10 mouse cellular contexts compared by ENCODE assay signal in genomic region chr5:24484963-24485362, GRCm38 (mm10). TPM values are rescaled to one million over a fixed set of nuclear protein-coding genes. Genes with fewer than 3 reads are reported as not detected.
DNase-seq lines count a peak whose midpoint lies in the region; ATAC-seq and TF ChIP-seq lines count a peak whose summit lies in the region.
"Had no signal": no experiment of that assay in that cellular context is flagged by ENCODE, and none has a peak within 500 bp of the region (broad histone marks: within the 10 kb centered on the region; RNA-seq: fewer than 3 reads in every experiment).

No protein-coding gene starts in this region.

- H3K27me3 ChIP-seq in heart, embryonic 12.5 days (replicated peaks): 0 out of 2 replicates have a peak, but pooled peaks cover 13% of the 10 kb centered on the region
- H3K27me3 ChIP-seq in forebrain, embryonic 10.5 days (ENCODE audit: poor library complexity, severe bottlenecking): peaks cover 56% of the 10 kb centered on the region
- H3K27me3 ChIP-seq in kidney, postnatal 0 days (ENCODE audit: insufficient read depth, low read length): no peaks in the 10 kb centered on the region
- H3K27me3 ChIP-seq in midbrain, embryonic 13.5 days: peaks cover 3% of the 10 kb centered on the region; the same call in 1 of the 2 replicates

- no peak for ATAC-seq in heart, embryonic 12.5 days (ENCODE audit: insufficient number of reproducible peaks, low FRiP score)
- ATAC-seq in kidney, postnatal 0 days (replicated peaks; ENCODE audit: low FRiP score, low read depth): no peak
- ATAC-seq in midbrain, embryonic 13.5 days: no peak; the same call in 1 of the 2 replicates

- DNase-seq in heart, postnatal 36 days: no peak
- DNase-seq in forebrain, embryonic 10.5 days (ENCODE audit: extremely low spot score, low spot score): peak; percentile 62
- no peak for DNase-seq in kidney, postnatal 0 days (ENCODE audit: low spot score)
- no peak for DNase-seq in lung, adult 18-20 months
- no peak for DNase-seq in adrenal gland, postnatal 10 days
- no peak for DNase-seq in lung, postnatal 4 days

- no peaks in the 10 kb centered on the region for H3K9me3 ChIP-seq in heart, embryonic 12.5 days (replicated peaks)
- no peaks in the 10 kb centered on the region for H3K9me3 ChIP-seq in forebrain, embryonic 10.5 days
- H3K9me3 ChIP-seq in kidney, postnatal 0 days (replicated peaks; ENCODE audit: low read length): no peaks in the 10 kb centered on the region
- no peaks in the 10 kb centered on the region for H3K9me3 ChIP-seq in midbrain, embryonic 13.5 days

- intact Hi-C loops in heart, postnatal 36 days (cut with DNase I): no loop called here

- H3K4me1 ChIP-seq in heart, embryonic 12.5 days (replicated peaks): peaks cover 23% of the 10 kb centered on the region
- H3K4me1 ChIP-seq in forebrain, embryonic 10.5 days: peaks cover 72% of the 10 kb centered on the region
- peaks cover 8% of the 10 kb centered on the region; the same call in 1 of the 2 replicates for H3K4me1 ChIP-seq in kidney, postnatal 0 days (replicated peaks; ENCODE audit: insufficient read depth, low read length)
- H3K4me1 ChIP-seq in midbrain, embryonic 13.5 days (replicated peaks): peaks cover 58% of the 10 kb centered on the region

- peak overlapping the region; percentile 15; the same call in 1 of the 2 replicates for H3K4me3 ChIP-seq in heart, embryonic 12.5 days
- peak overlapping the region; percentile 46 for H3K4me3 ChIP-seq in forebrain, embryonic 10.5 days
- peak overlapping the region; percentile 14; the same call in 1 of the 2 replicates for H3K4me3 ChIP-seq in kidney, postnatal 0 days (replicated peaks; ENCODE audit: low read depth, low read length)
- H3K4me3 ChIP-seq in midbrain, embryonic 13.5 days (replicated peaks): peak overlapping the region; percentile 6

- WGBS in heart, embryonic 12.5 days: 25% methylated on average over 22 of the region's 22 CpGs
- 9% methylated on average over 22 of the region's 22 CpGs for WGBS in forebrain, embryonic 10.5 days
- 33% methylated on average over 22 of the region's 22 CpGs for WGBS in kidney, postnatal 0 days
- WGBS in midbrain, embryonic 13.5 days: 18% methylated on average over 22 of the region's 22 CpGs

- TF ChIP-seq CTCF in kidney, postnatal 0 days (IDR thresholded peaks at IDR 0.05; ENCODE audit: low read depth): no peak

- no peak overlapping the region for H3K27ac ChIP-seq in heart, embryonic 12.5 days (ENCODE audit: poor library complexity, severe bottlenecking)
- peak overlapping the region; percentile 79 for H3K27ac ChIP-seq in forebrain, embryonic 10.5 days
- H3K27ac ChIP-seq in kidney, postnatal 0 days: no peak overlapping the region
- H3K27ac ChIP-seq in midbrain, embryonic 13.5 days: peak overlapping the region; percentile 42; the same call in 1 of the 2 replicates

- 0 out of 2 replicates have a peak overlapping the region, but pooled peaks have one; percentile 39 for H3K9ac ChIP-seq in heart, embryonic 12.5 days
- peak overlapping the region; percentile 31; the same call in 1 of the 2 replicates for H3K9ac ChIP-seq in kidney, postnatal 0 days (ENCODE audit: low read depth, low read length)
- peak overlapping the region; percentile 37; the same call in 1 of the 2 replicates for H3K9ac ChIP-seq in midbrain, embryonic 13.5 days (replicated peaks)

- H3K4me2 ChIP-seq in heart, embryonic 12.5 days: peak overlapping the region; percentile 53
- peak overlapping the region; percentile 46 for H3K4me2 ChIP-seq in kidney, postnatal 0 days (ENCODE audit: low read length)
- H3K4me2 ChIP-seq in midbrain, embryonic 13.5 days (replicated peaks): peak overlapping the region; percentile 43

- H3K36me3 ChIP-seq in heart, embryonic 12.5 days: peaks cover 78% of the 10 kb centered on the region
- peaks cover 89% of the 10 kb centered on the region for H3K36me3 ChIP-seq in forebrain, embryonic 10.5 days (replicated peaks)
- peaks cover 45% of the 10 kb centered on the region for H3K36me3 ChIP-seq in kidney, postnatal 0 days (ENCODE audit: insufficient read depth, low read length)
- H3K36me3 ChIP-seq in midbrain, embryonic 13.5 days: peaks cover 71% of the 10 kb centered on the region

RNA-seq across cellular contexts. Expression of gene Agap3, which starts 33.0 kb away (rescaled TPM):
- polyA plus RNA-seq in heart, embryonic 12.5 days (2016; fragmentation: Nextera tagmentation; extraction: Ambion mirVana): 34.9 and 35.2 TPM in 2 replicates
- 10 to 100 TPM; 83.6 to 91.1 TPM for total RNA-seq in heart, postnatal 36 days (2021)
- 24.1 and 29.0 TPM in 2 replicates for polyA plus RNA-seq in forebrain, embryonic 10.5 days (2016; fragmentation: Nextera tagmentation; extraction: Ambion mirVana)
- polyA plus RNA-seq in kidney, postnatal 0 days (2015; fragmentation: Nextera tagmentation; extraction: Ambion mirVana): 23.9 and 26.9 TPM in 2 replicates
- polyA plus RNA-seq in midbrain, embryonic 13.5 days (2015; fragmentation: Nextera tagmentation; extraction: Ambion mirVana): 48.8 and 52.2 TPM in 2 replicates
- total RNA-seq in adrenal gland, postnatal 10 days (2021): 10 to 100 TPM; 67.6 to 72.2 TPM

RNA-seq across cellular contexts. Expression of gene Tmub1, which starts 37.3 kb away (rescaled TPM):
- polyA plus RNA-seq in heart, embryonic 12.5 days (2016; fragmentation: Nextera tagmentation; extraction: Ambion mirVana): 18.9 and 19.7 TPM in 2 replicates
- 10 to 100 TPM; 11.7 to 12.1 TPM for total RNA-seq in heart, postnatal 36 days (2021)
- polyA plus RNA-seq in forebrain, embryonic 10.5 days (2016; fragmentation: Nextera tagmentation; extraction: Ambion mirVana): 28.4 and 31.8 TPM in 2 replicates
- 27.0 and 28.0 TPM in 2 replicates for polyA plus RNA-seq in kidney, postnatal 0 days (2015; fragmentation: Nextera tagmentation; extraction: Ambion mirVana)
- polyA plus RNA-seq in midbrain, embryonic 13.5 days (2015; fragmentation: Nextera tagmentation; extraction: Ambion mirVana): 46.5 and 49.6 TPM in 2 replicates
- total RNA-seq in adrenal gland, postnatal 10 days (2021): 10 to 100 TPM in 1 of 2 experiments, 1 to 10 TPM in 1; 9.1 to 10.5 TPM

RNA-seq across cellular contexts. Expression of gene Fastk, which starts 39.9 kb away (rescaled TPM):
- polyA plus RNA-seq in heart, embryonic 12.5 days (2016; fragmentation: Nextera tagmentation; extraction: Ambion mirVana): 172 and 175 TPM in 2 replicates
- 100 to 1,000 TPM; 288 to 310 TPM for total RNA-seq in heart, postnatal 36 days (2021)
- 106 and 108 TPM in 2 replicates for polyA plus RNA-seq in forebrain, embryonic 10.5 days (2016; fragmentation: Nextera tagmentation; extraction: Ambion mirVana)
- polyA plus RNA-seq in kidney, postnatal 0 days (2015; fragmentation: Nextera tagmentation; extraction: Ambion mirVana): 117 and 120 TPM in 2 replicates
- 80.4 and 95.0 TPM in 2 replicates for polyA plus RNA-seq in midbrain, embryonic 13.5 days (2015; fragmentation: Nextera tagmentation; extraction: Ambion mirVana)
- 100 to 1,000 TPM; 129 to 172 TPM for total RNA-seq in adrenal gland, postnatal 10 days (2021)

RNA-seq across cellular contexts. Expression of gene Gbx1, which starts 42.0 kb away (rescaled TPM):
- polyA plus RNA-seq in heart, embryonic 12.5 days (2016; fragmentation: Nextera tagmentation; extraction: Ambion mirVana): not detected in 2 replicates
- not detected for total RNA-seq in heart, postnatal 36 days (2021)
- polyA plus RNA-seq in forebrain, embryonic 10.5 days (2016; fragmentation: Nextera tagmentation; extraction: Ambion mirVana): 0.09 and 0.21 TPM in 2 replicates
- polyA plus RNA-seq in kidney, postnatal 0 days (2015; fragmentation: Nextera tagmentation; extraction: Ambion mirVana): 0.04 TPM in 2 replicates
- 0.17 and 0.20 TPM in 2 replicates for polyA plus RNA-seq in midbrain, embryonic 13.5 days (2015; fragmentation: Nextera tagmentation; extraction: Ambion mirVana)
- under 1 TPM in 1 of 2 experiments, not detected in 1; 0.09 TPM for total RNA-seq in adrenal gland, postnatal 10 days (2021)

RNA-seq across cellular contexts. Expression of gene Asb10, which starts 55.8 kb away (rescaled TPM):
- 3.7 and 4.7 TPM in 2 replicates for polyA plus RNA-seq in heart, embryonic 12.5 days (2016; fragmentation: Nextera tagmentation; extraction: Ambion mirVana)
- total RNA-seq in heart, postnatal 36 days (2021): 10 to 100 TPM; 73.0 to 82.3 TPM
- polyA plus RNA-seq in forebrain, embryonic 10.5 days (2016; fragmentation: Nextera tagmentation; extraction: Ambion mirVana): 0.09 and 0.15 TPM in 2 replicates
- polyA plus RNA-seq in kidney, postnatal 0 days (2015; fragmentation: Nextera tagmentation; extraction: Ambion mirVana): 0.69 and 0.93 TPM in 2 replicates
- 0.17 TPM in 1 of 2 replicates, not detected in the other for polyA plus RNA-seq in midbrain, embryonic 13.5 days (2015; fragmentation: Nextera tagmentation; extraction: Ambion mirVana)
- 1 to 10 TPM; 1.0 to 6.2 TPM for total RNA-seq in adrenal gland, postnatal 10 days (2021)
- total RNA-seq: left cerebral cortex, postnatal 25 days had no signal
- polyA plus RNA-seq: C2C12 had no signal

Comparison
In these comparisons a context has a peak if more than half of its experiments do, and no peak if none do; other contexts are left out.
1. H3K27ac ChIP-seq: peak in forebrain, embryonic 10.5 days (single experiment) and midbrain, embryonic 13.5 days (single experiment); none in heart, embryonic 12.5 days (single experiment) and kidney, postnatal 0 days (single experiment).
2. Peak in every context shown above with its lines, with median percentiles within 50 percentile points of each other: H3K4me2 ChIP-seq, H3K4me3 ChIP-seq and H3K9ac ChIP-seq.